Mouse (Mus musculus): ENCODE results near the gene Kcns3. TPM values are rescaled to one million over a fixed set of nuclear protein-coding genes. Genes with fewer than 3 reads are reported as not detected.

Gene Kcns3
- total and polyA plus RNA-seq, 3 experiments = 0.36 to 0.86 (median 0.64) TPM

GRCm38 (mm10) chr12:11150192-11150935 lies 492 bp downstream of the Kcns3 start:
- intact Hi-C loops (cut with DNase I) = no loop called here
- Histone ChIP-seq H3K4me1 (ENCODE audit: control insufficient read depth, insufficient read depth, low read length) (no peaks in the 10 kb centered on the region), H3K27ac (no peak overlapping the region), H3K79me2 (replicated peaks; ENCODE audit: control insufficient read depth, insufficient read depth, low read length) (no peaks in the 10 kb centered on the region), H3K9ac (ENCODE audit: low read depth, low read length) (peak overlapping the region; percentile 10; the same call in 1 of the 2 replicates), H3K4me3 (peak overlapping the region; percentile 51), H3K27me3 (ENCODE audit: control insufficient read depth, insufficient read depth, low read length) (peaks cover 7% of the 10 kb centered on the region), H3K36me3 (ENCODE audit: control insufficient read depth, insufficient read depth, low read length) (no peaks in the 10 kb centered on the region)
- no peak for TF ChIP-seq EP300 (IDR thresholded peaks at IDR 0.05; ENCODE audit: insufficient read depth, low read depth, low read length)
- TF ChIP-seq CTCF (IDR thresholded peaks at IDR 0.05) = peak; percentile 28
- WGBS = 3% methylated on average over 66 of the region's 66 CpGs
- DNase-seq = peak; percentile 50 to 63

GRCm38 (mm10) chr12:11149421-11150191 lies 1.2 kb downstream of the Kcns3 start:
- WGBS = 2% methylated on average over 41 of the region's 41 CpGs
- intact Hi-C loops (cut with DNase I) = no loop called here
- H3K36me3 ChIP-seq (ENCODE audit: control insufficient read depth, insufficient read depth, low read length) = no peaks in the 10 kb centered on the region
- DNase-seq = peak; percentile 53 to 57
- H3K9ac ChIP-seq (ENCODE audit: low read depth, low read length) = peak overlapping the region; percentile 10; the same call in 1 of the 2 replicates
- no peaks in the 10 kb centered on the region for H3K79me2 ChIP-seq (replicated peaks; ENCODE audit: control insufficient read depth, insufficient read depth, low read length)
- peaks cover 7% of the 10 kb centered on the region for H3K27me3 ChIP-seq (ENCODE audit: control insufficient read depth, insufficient read depth, low read length)
- TF ChIP-seq CTCF (IDR thresholded peaks at IDR 0.05) (peak; percentile 16; the same call in 1 of the 2 replicates), POLR2A (IDR thresholded peaks at IDR 0.05; ENCODE audit: insufficient read depth, low read depth, low read length) (no peak), EP300 (IDR thresholded peaks at IDR 0.05; ENCODE audit: insufficient read depth, low read depth, low read length) (no peak)
- H3K4me3 ChIP-seq = peak overlapping the region; percentile 51
- H3K27ac ChIP-seq = no peak overlapping the region
- H3K4me1 ChIP-seq (ENCODE audit: control insufficient read depth, insufficient read depth, low read length) = no peaks in the 10 kb centered on the region

GRCm38 (mm10) chr12:11149121-11149420 lies 1.8 kb downstream of the Kcns3 start:
- no peak overlapping the region for H3K9ac ChIP-seq (ENCODE audit: low read depth, low read length)
- WGBS = 3% methylated on average over 14 of the region's 14 CpGs
- H3K27me3 ChIP-seq (ENCODE audit: control insufficient read depth, insufficient read depth, low read length) = peaks cover 7% of the 10 kb centered on the region
- no peaks in the 10 kb centered on the region for H3K79me2 ChIP-seq (replicated peaks; ENCODE audit: control insufficient read depth, insufficient read depth, low read length)
- intact Hi-C loops (cut with DNase I) = no loop called here
- no peak for TF ChIP-seq EP300 (IDR thresholded peaks at IDR 0.05; ENCODE audit: insufficient read depth, low read depth, low read length)
- no peak for TF ChIP-seq POLR2A (IDR thresholded peaks at IDR 0.05; ENCODE audit: insufficient read depth, low read depth, low read length)
- no peak for TF ChIP-seq CTCF (IDR thresholded peaks at IDR 0.05)
- H3K36me3 ChIP-seq (ENCODE audit: control insufficient read depth, insufficient read depth, low read length) = no peaks in the 10 kb centered on the region
- no peaks in the 10 kb centered on the region for H3K4me1 ChIP-seq (ENCODE audit: control insufficient read depth, insufficient read depth, low read length)
- no peak for DNase-seq
- peak overlapping the region; percentile 51 for H3K4me3 ChIP-seq
- H3K27ac ChIP-seq = no peak overlapping the region

- WGBS = 39% methylated on average over 1 of the region's 1 CpGs
- intact Hi-C loops (cut with DNase I) = no loop called here
Measured at GRCm38 (mm10) chr12:11144894-11145293, 6.0 kb downstream of the Kcns3 start.

GRCm38 (mm10) chr12:11132418-11132817 lies 18.4 kb downstream of the Kcns3 start:
- H3K4me3 ChIP-seq = no peak overlapping the region
- intact Hi-C loops (cut with DNase I) = no loop called here
- no peaks in the 10 kb centered on the region for H3K36me3 ChIP-seq (ENCODE audit: control insufficient read depth, insufficient read depth, low read length)
- TF ChIP-seq POLR2A (IDR thresholded peaks at IDR 0.05; ENCODE audit: insufficient read depth, low read depth, low read length) (no peak), EP300 (IDR thresholded peaks at IDR 0.05; ENCODE audit: insufficient read depth, low read depth, low read length) (no peak), CTCF (IDR thresholded peaks at IDR 0.05) (no peak)
- H3K9ac ChIP-seq (ENCODE audit: low read depth, low read length) = no peak overlapping the region
- H3K27me3 ChIP-seq (ENCODE audit: control insufficient read depth, insufficient read depth, low read length) = no peaks in the 10 kb centered on the region
- H3K79me2 ChIP-seq (replicated peaks; ENCODE audit: control insufficient read depth, insufficient read depth, low read length) = no peaks in the 10 kb centered on the region
- H3K27ac ChIP-seq = no peak overlapping the region
- no peak for DNase-seq
- no peaks in the 10 kb centered on the region for H3K4me1 ChIP-seq (ENCODE audit: control insufficient read depth, insufficient read depth, low read length)

More at GRCm38 (mm10) chr12:11144894-11145293, 6.0 kb downstream of the Kcns3 start:
- no peak overlapping the region for H3K9ac ChIP-seq (ENCODE audit: low read depth, low read length)
- no peaks in the 10 kb centered on the region for H3K4me1 ChIP-seq (ENCODE audit: control insufficient read depth, insufficient read depth, low read length)
- no peaks in the 10 kb centered on the region for H3K36me3 ChIP-seq (ENCODE audit: control insufficient read depth, insufficient read depth, low read length)
- no peak overlapping the region for H3K4me3 ChIP-seq
- no peak for DNase-seq
- peaks cover 5% of the 10 kb centered on the region; the same call in 1 of the 2 replicates for H3K27me3 ChIP-seq (ENCODE audit: control insufficient read depth, insufficient read depth, low read length)
- H3K27ac ChIP-seq = no peak overlapping the region
- TF ChIP-seq POLR2A (IDR thresholded peaks at IDR 0.05; ENCODE audit: insufficient read depth, low read depth, low read length) (no peak), CTCF (IDR thresholded peaks at IDR 0.05) (no peak), EP300 (IDR thresholded peaks at IDR 0.05; ENCODE audit: insufficient read depth, low read depth, low read length) (no peak)
- no peaks in the 10 kb centered on the region for H3K79me2 ChIP-seq (replicated peaks; ENCODE audit: control insufficient read depth, insufficient read depth, low read length)

GRCm38 (mm10) chr12:11129188-11129587 lies 21.7 kb downstream of the Kcns3 start:
- DNase-seq = no peak
- no peaks in the 10 kb centered on the region for H3K27me3 ChIP-seq (ENCODE audit: control insufficient read depth, insufficient read depth, low read length)
- H3K4me3 ChIP-seq = no peak overlapping the region
- no peaks in the 10 kb centered on the region for H3K4me1 ChIP-seq (ENCODE audit: control insufficient read depth, insufficient read depth, low read length)
- intact Hi-C loops (cut with DNase I) = no loop called here
- no peaks in the 10 kb centered on the region for H3K79me2 ChIP-seq (replicated peaks; ENCODE audit: control insufficient read depth, insufficient read depth, low read length)
- H3K27ac ChIP-seq = no peak overlapping the region
- TF ChIP-seq CTCF (IDR thresholded peaks at IDR 0.05) = no peak
- no peak for TF ChIP-seq POLR2A (IDR thresholded peaks at IDR 0.05; ENCODE audit: insufficient read depth, low read depth, low read length)
- no peak for TF ChIP-seq EP300 (IDR thresholded peaks at IDR 0.05; ENCODE audit: insufficient read depth, low read depth, low read length)
- no peaks in the 10 kb centered on the region for H3K36me3 ChIP-seq (ENCODE audit: control insufficient read depth, insufficient read depth, low read length)
- no peak overlapping the region for H3K9ac ChIP-seq (ENCODE audit: low read depth, low read length)
- WGBS = 51% methylated on average over 3 of the region's 3 CpGs

Measured in heart, adult 2 months (tissue).